Mouse (Mus musculus): ENCODE measurements around the gene Itpkb.
A peak's percentile ranks its signal among the peaks of the same experiment; 100 is the strongest.

The Itpkb gene

DNA sequence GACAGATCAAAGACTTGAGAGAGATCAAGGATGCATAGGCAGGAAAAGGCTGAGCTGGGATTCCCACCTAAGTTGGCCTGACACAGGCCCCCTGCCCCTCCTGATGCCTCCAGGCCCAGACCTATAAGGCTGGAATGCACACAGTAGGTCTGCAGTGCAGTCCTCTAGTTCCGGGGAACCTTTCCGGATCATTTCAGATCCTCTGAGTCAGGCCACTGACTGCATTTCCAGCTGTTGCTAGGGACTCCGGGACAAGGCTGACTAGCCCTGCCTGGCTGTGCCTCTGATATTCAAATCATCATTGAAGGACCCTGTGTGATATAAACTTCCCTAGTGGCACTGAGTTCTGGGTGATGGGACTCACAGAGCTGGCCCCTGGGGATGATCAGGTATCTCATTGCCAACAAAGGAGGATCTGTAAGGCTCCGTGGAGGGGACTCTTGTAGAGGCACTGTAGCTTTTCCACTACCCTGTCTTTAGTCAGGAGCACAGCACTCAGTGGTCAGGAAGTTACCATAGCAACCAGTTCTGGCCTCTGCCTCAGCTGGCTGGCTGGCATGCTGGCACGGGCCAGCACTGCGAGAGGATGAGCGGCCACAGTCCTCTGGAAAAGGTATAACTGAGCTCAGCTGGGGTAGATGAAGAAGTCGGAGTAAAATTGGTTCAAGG lies 90.3 kb downstream of the Itpkb start:
- peak; percentile 81 for DNase-seq (ENCODE audit: low read depth, low spot score)

DNA sequence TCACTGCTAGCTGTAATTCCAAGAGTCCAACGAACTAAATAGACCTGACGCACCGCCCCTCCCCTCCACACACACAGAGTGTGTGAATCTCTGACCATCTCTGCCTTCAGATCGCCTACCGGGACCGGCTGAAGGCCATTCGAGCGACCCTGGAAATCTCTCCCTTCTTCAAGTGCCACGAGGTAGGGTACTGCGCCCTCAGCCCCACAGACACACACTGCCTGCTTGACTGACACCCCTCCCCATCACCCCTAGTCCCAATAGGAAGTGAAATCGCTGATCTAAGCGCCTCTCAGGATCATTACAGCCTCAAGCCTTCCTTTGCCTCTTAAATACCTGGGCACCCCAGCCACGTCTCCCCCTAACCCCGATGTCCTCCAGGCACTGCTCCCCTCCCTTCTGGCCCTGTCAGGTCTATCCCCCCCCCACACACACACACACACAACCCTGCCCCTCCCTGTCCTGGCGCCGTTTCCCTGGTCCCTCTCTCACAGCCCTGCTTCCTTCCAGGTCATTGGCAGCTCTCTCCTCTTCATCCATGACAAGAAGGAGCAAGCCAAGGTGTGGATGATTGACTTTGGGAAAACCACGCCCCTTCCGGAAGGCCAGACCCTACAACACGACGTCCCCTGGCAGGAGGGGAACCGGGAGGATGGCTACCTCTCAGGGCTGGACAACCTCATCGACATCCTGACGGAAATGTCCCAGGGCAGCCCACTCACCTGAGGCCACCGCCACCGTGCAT lies 91.1 kb downstream of the Itpkb start:
- DNase-seq (ENCODE audit: low read depth, low spot score), result no peak

DNA sequence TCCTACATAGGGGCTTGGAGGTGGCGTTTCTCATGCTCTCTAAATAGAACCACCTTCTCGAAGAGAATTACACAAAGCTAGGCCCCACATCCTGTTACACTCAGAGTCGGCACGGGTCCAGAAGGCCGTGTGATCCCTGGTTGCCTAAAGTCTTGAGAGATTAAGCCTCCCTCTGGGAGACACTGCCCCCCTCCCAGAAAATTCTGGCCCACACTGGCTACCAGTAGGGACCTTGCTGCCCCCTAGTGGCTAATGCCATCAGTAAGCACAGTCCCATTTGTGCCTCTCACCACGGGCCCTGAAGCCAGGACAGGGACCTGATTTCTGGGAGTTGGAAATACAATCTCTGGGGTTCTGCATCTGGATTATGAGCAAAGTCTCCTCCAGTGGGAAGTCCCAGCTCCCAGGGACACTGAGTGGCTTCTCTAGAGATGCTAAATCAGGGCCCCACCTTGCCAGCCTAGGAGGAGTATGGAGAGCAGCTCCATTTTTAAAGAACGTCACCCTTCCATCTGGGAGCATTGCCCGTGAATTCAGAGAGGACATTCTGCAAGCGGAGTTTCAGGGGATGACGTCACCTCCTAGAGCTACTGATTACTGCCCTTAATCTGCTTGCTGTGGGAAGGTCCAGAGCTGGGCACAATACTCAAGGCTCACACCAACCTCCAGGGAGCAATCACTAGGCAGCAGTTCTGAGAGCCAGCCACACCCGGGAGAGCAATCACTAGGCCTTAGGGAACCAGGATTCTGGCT lies 92.0 kb downstream of the Itpkb start:
- peak; percentile 87 for DNase-seq (ENCODE audit: low read depth, low spot score)

DNA sequence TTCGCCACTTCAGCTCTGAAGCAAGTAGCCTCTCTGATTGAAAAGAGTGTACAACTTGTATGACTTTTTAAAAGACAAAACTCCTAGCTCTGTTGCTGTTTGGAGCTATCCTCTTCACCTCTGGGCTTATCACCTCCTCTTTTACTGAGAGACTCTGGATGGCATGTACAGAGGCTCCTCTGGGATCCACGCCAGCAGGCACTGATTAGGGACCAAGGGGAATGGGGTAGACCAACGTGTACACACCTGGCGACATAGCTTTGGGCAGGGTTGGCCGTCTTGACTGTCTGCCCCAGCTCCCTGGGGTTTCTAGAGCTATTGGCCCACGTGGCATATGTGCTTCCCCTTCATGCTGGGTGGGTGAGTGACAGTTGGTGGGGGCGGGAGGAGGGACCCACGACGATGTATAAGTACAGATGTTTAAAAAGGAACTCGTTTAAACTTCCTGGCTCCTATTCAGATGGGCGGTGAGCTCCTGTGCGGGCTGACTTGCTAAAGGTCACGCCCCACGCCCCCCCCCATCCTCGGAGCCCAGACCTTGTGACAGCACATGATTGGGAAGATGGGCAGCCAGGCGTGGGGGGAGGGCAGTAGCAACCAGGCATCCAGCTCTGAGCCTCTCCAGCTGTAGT lies 92.8 kb downstream of the Itpkb start:
- DNase-seq (ENCODE audit: low read depth, low spot score), result no peak

DNA sequence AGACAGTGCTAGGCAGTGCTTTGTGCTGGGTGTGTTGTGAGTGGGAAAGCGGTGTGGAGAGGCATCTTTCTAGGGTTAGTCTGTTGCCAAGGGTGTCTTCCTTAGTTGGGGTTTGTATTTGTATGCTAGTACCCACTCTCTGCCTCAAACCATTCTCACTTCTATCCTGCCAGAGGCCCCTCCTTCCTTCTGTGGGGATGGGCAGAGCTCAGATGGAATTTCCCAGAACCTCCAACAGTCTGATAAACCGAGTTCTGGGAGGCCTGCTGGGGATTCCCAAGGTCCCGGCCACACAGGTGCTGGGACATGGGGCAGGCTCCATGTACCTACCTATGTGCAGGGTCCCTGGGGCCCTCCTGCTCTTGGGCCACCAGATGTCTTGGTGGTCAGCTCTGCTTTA lies 93.6 kb downstream of the Itpkb start:
- DNase-seq (ENCODE audit: low read depth, low spot score), result no peak

DNA sequence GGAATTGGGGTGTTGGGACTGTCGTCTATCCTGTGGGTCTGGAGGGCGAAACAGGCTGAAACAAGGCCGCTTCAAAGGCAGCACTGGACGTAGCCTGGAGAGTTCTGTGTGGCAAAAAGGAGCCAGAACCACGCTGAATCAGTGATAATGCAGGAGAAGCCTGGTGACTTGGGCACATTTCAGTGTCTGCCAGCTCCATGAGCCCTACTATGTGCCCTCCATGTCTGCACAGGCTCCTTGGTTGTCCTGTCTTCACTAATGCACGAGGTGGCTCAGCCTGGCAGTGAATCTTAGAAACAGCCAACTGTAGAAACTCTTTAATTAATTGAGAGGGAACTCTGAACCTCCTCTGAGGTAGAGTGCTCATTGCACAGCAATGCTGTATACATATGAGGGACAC lies 96.1 kb downstream of the Itpkb start:
- no peak for DNase-seq (ENCODE audit: low read depth, low spot score)

DNA sequence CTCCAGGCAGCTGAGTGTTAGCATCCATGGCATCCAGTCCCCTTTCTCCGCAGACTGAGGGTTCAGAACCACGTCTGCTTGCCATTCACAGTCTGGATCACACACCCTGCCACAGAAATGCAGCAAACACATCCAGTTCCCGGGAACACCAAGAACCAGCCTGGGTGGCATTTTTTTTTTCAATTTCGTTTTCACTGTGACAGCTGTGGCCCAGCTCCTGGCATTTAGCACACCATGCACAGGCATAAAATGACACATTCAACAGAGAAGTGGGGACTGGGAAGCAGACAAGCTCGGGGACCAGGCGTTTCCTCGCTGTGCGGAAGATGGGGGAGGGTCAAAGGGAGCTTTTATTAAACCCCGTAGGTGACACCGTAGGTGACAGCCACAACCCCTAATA lies 97.4 kb downstream of the Itpkb start:
- DNase-seq (ENCODE audit: low read depth, low spot score), result peak; percentile 82

DNA sequence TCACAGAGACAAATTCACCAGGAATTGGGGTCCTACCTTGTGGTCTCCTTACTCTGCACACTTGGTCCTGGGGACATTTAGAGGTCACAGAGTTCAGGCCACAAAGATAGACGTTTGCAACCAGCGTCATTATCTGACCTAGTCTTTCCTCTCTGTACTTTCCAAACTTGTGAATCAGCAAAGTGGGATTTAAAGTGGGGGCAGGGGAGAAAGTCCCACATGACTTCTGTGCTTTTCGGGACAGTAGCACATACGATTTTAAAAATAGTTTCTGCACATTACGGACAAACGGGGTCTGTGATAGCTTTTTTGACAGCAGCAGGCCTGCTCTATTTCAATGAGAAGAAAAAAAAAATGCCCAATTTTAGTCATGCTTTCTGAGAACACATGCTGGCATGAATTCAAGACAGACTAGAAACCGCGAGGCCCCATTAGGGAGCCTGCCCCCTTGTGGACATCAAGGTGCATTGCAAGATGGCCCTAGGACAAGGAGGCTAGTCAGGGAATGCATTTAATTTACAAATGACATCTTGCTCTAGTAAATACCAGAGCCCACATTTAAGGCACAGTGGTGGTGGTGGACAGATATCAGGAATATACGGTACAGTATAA lies 97.9 kb downstream of the Itpkb start:
- peak; percentile 86 for DNase-seq (ENCODE audit: low read depth, low spot score)

DNA sequence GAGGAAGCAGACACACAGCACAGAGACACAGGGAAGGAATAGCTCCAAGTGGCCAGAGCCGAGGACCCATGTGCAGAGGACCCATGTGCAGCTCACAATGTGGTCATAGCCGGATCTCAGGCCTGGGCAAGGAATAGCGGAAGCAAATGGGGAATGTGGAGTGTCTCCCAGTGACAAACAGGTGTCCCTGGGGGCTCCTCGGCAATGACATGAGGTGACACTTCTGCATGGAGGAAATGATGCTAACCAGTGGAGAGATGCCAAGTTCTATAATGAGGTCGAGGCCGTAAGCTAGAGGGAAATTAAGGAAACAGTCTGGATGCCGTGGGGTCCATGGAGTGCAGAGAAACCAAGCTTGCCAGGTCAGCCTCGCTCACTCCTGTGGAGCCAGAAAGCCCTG lies 98.6 kb downstream of the Itpkb start:
- no peak for DNase-seq (ENCODE audit: low read depth, low spot score)

DNA sequence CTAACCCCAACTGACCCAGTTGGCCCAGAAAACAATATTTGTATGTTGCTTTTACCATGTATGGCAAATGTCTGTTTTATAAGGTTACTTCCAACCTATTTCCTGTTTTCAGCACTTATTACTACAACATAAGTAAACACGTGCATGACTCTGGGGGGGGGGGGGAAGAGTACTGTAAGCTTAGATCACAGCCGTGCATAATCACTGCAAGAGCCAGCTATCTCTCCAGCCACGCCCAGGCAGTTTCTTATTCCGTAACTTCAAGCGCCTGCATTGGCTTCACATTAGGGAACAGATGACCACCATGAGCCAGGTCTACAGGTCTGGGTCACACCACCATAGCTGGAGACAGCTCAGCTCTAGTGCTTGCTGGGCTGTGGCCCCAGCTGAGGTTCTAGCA lies 99.5 kb downstream of the Itpkb start:
- DNase-seq (ENCODE audit: low read depth, low spot score), result no peak

DNA sequence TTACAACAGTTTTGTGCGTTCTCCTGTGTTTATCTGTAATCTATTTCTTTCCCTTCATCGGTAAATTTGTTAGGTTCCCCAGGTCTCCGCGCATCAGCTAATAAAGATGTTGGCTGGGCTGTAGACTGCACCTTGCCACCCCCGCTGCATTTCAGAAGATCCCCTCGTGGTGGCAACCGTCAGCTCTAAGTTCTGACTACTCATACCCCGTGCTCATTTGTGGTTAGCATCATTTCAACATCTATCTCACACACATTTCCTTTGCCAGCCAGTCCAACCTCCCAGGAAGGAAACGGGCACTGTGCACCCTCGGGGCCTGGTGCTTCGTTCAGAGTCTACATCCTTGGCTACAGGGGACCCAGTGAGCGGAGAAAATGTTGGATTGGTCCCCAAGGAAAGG lies 101.5 kb downstream of the Itpkb start:
- peak; percentile 64 for DNase-seq (ENCODE audit: low read depth, low spot score)

DNA sequence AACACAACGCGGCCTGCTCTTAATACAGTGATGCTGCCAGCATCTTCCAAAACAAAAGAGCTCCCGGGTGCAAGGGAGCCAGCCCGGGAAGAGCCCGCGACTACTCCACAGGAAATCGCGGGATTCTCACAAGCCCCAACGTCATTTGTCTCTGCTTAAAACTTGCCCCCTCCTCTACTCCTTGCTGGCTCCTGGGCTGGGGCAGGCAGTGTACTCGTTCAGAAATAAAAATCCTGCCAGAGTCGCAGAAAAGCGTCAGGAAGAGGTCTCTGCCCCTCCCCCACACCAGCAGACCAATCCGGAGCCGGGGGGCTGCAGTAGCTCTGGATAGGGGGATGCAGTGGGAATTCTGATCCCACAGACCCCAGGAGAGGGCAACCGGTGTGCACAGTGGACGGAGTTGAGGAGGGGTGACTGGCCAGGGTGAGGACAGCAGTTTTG lies 102.8 kb downstream of the Itpkb start:
- no peak for DNase-seq (ENCODE audit: low read depth, low spot score)

DNA sequence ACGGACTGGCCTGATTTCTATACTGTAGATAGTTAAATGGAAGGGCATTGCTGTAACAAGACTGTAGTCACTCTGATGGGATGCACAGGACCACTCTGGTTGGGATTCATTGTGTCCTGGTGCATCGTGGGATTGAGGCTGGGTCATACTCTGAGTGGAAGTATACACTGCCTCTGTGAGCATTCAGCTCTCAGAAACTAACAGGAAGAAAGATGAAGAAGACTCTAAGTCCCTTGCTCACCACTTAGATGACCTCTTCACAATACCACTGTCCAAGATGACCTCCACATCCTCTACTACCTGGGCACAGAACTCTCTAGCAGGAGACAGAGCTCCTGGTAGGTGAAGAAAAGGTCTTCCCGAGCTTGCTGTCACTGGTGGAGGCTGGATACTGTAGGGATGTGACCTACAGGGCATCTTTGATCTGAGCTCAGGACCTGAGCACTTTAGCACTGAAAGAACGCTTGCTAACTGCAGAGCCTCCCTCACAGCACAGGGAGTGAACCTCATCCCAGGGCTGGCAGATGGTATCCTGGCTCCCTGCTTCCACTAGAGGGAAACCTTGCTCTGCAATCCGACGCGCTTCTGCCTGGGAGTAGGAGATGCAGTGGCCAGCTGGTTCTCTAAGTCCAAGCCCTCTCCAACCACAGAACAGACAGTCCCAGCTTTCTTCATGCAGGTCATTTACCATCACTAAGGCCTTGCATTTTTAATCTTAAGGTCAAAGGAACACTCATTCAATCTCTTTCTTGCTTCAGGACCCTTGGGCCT lies 103.7 kb downstream of the Itpkb start:
- DNase-seq (ENCODE audit: low read depth, low spot score), result peak; percentile 96

DNA sequence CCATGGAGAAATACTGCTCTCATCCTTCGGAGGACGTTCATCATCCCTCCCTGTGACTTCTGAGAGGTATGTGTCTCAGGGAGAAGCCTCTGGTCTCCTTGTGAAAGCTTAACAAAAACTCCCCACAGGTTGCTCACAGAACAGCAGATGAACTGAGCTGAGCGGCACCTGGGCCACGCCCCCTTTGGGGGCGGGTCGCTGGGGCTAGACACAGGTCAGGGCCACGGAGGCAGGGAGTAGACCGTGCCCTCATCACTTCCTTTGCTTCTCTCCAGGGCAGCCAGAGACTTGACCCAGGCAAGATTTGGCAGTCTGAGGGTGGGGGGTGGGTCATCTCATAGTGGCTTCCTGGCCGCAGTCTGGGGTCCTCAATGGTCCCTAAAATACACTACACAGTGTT lies 104.6 kb downstream of the Itpkb start:
- no peak for DNase-seq (ENCODE audit: low read depth, low spot score)

DNA sequence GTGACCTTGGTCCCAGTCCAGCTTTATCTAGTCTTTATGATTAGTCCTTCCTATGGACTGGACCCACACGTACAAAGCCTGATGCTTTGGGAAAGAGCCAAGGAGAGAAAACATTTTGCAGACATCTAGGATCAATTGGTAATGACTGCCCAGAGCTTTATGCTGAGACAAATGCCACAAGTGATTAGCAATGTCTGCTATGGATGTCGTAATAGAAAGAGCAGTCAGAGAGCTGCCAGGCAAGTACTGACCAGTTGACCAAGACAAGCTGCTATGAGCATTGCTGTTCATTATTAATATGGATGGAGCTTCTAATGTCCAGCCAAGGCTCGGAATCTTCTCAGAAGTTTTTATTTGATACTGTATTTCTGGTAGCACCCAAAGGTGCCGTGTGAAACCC lies 109.2 kb downstream of the Itpkb start:
- DNase-seq (ENCODE audit: low read depth, low spot score), result no peak

DNA sequence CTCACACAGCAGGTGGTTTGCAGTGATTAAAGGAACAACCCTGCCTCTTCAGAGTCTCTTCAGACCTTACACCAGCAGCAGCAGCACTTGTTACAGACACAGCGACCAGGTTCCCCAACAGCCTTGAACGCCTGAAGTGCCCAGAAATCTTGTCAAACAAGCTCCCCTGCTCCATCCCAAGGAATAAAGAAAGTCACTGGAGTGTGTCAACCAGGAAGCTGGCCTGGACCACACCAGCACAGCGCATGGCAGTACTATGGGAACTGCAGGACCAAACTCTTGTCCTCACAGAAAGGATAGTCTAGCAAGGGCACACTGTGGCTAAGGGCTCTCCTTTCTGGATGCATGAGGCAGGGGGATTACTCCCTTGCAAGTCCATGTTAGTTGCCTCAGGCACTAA lies 114.1 kb downstream of the Itpkb start:
- DNase-seq (ENCODE audit: low read depth, low spot score), result no peak

DNA sequence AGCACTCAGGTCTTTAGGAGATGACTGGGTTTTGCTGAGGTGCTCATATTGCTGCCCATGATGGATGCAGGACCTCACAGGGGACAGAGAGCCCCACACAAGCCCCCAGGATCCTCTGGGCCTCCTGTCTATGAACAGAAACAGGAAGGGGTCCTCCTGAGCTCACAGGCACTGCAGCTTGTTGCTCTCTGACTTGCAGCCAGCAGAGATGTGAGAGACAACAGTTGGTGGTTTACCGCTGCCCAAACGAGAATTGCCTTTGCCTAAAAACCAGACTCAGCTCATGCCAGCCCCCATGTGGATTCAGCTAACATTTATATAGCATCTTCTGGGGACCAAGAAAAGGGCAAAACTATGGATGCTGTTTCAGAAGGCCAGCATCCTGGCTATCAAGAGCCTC lies 119.4 kb downstream of the Itpkb start:
- DNase-seq (ENCODE audit: low read depth, low spot score), result no peak

DNA sequence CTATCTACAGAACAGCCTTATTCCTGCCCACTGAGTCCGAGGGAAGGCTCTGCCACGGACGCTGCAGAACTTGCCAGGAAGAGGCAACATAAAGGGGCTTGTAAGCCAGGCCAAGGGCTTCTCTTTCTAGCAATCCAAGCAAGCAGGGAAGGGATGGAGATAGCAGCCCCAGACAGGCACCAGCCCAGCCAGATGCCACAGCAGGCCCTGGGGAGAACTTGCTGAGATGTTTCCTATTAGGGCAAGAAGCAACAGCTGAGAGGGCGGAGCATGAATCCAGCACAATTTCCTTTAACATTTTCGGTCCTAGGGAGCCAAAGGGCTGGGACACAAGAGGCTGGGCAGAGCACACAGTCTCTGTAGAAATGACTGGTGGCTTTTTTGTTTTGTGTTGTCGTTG lies 128.0 kb downstream of the Itpkb start:
- DNase-seq (ENCODE audit: low read depth, low spot score), result peak; percentile 71

DNA sequence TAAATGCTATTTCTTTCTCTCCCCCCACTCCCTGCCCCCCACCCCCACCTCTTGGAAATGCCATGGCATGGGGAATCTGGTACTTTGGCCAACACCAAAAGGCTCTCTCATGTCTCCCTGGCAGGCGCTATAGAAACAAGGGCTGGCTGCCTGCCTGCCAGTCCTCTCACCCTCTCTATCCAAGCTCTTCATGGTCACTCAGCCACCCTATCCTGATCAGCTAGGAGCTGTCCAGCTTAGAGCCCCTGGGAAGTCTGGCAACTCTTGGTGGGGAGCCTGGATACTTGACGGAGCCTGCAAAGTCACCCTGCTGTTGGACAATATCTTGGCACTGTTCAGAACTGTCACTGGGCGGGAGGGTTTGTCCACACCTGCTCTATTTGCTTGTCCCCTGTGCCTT lies 128.4 kb downstream of the Itpkb start:
- no peak for DNase-seq (ENCODE audit: low read depth, low spot score)

DNA sequence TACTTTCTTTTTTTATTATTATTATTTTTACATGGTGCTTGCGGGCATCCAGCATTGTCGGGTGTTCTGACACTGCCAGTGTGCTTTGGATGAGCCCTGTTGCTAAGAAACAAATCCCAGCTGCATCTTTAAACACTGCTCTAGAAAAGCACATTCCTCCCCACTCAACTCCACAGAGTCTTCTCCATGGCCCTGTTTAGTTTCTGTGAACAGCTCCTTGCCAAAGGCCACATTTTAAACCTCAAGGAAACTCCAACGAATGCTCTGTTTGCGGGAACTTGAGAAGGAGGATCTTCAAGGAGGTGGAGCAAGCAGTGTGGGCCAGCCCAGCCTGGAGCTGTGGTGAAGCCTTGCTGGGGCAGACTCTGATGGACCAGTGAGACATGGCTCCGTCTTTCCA lies 130.4 kb downstream of the Itpkb start:
- DNase-seq (ENCODE audit: low read depth, low spot score), result peak; percentile 67

DNA sequence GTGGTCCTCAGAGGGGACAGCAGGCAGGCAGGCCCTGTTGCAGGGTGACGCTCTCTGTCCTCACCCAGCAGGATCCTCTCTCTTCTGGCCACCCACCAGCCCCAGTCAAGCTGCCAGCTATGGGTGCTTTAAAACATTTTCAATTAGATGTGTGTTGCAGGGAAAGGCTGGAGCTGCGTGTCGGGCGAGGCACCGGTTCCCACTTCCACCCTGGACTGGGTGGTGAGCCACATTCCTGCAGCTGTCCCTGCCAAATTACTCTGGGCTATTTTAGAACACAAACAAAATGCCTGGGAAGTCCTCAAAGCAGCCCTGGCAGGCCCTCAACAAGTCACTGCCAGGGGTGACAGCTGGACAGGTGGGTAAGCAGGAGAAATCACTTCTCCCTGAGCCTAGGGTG lies 132.1 kb downstream of the Itpkb start:
- DNase-seq (ENCODE audit: low read depth, low spot score), result peak; percentile 71

All from brain, adult 2 months (tissue).